Comparison of ENCODE assay signal across 9 mouse cellular contexts in the genomic region with DNA sequence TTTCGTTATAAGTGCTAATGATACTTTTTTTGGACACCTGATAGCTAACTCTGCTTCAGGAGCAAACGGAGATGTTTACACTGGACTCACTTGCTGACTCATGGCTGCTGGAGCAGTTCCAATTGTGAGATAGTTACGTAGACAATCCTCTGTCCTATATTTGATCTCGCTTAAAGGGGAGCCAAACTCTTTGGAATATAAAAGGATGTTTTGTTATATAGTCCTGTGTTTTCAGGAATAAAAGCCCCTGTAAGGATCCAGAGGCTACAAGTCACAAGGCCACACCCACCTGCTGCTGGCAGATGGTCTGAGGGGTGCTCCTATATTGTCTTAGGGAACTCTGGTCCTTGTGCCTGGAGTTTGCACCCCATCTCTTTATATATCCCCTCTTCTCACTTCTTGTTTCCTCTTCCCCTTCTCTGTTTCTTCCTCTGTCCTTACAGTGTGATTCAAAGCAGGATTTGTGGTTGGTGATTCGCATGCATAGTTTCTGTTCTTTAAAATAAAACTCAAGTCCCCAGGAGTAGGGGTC.
DNase-seq lines count a peak whose midpoint lies in the region; ATAC-seq and TF ChIP-seq lines count a peak whose summit lies in the region.
"Had no signal": no experiment of that assay in that cellular context is flagged by ENCODE, and none has a peak within 500 bp of the region (broad histone marks: within the 10 kb centered on the region; RNA-seq: fewer than 3 reads in every experiment).

No protein-coding gene starts in this region.

- H3K9ac ChIP-seq in kidney, postnatal 0 days (ENCODE audit: low read depth, low read length): no peak overlapping the region
- H3K9ac ChIP-seq: neural tube, embryonic 13.5 days had no signal

- ATAC-seq in kidney, postnatal 0 days (replicated peaks; ENCODE audit: low FRiP score, low read depth): no peak
- ATAC-seq in monocyte, adult 5-6 weeks (replicated peaks; ENCODE audit: insufficient number of reproducible peaks, low FRiP score, low TSS enrichment, poor library complexity, severe bottlenecking): peak; percentile 71

- H3K4me1 ChIP-seq in erythroblast, embryonic 14.5 days (ENCODE audit: control insufficient read depth): peaks cover 85% of the 10 kb centered on the region
- H3K4me1 ChIP-seq in kidney, postnatal 0 days (replicated peaks; ENCODE audit: insufficient read depth, low read length): no peaks in the 10 kb centered on the region

- no peaks in the 10 kb centered on the region for H3K9me3 ChIP-seq in erythroblast, embryonic 14.5 days (ENCODE audit: control insufficient read depth, low read length)
- H3K9me3 ChIP-seq in kidney, postnatal 0 days (replicated peaks; ENCODE audit: low read length): no peaks in the 10 kb centered on the region
- H3K9me3 ChIP-seq: neural tube, embryonic 13.5 days had no signal

- H3K36me3 ChIP-seq in erythroblast, embryonic 14.5 days (ENCODE audit: control insufficient read depth): peaks cover 34% of the 10 kb centered on the region
- no peaks in the 10 kb centered on the region for H3K36me3 ChIP-seq in kidney, postnatal 0 days (ENCODE audit: insufficient read depth, low read length)
- H3K36me3 ChIP-seq: neural tube, embryonic 13.5 days had no signal

- DNase-seq in right cerebral cortex, adult 18-20 months: peak; percentile 60
- DNase-seq in right cerebral cortex, postnatal 36 days (ENCODE audit: low spot score in 2 of 2): no peak
- DNase-seq in adrenal gland, postnatal 10 days: peak; percentile 79
- DNase-seq in kidney, postnatal 0 days (ENCODE audit: low spot score): peak; percentile 27
- DNase-seq in embryo, embryonic 9.5 days (ENCODE audit: extremely low spot score): no peak
- no peak for DNase-seq in layer of hippocampus, adult 9-10 months (ENCODE audit: low spot score)

- no peak for TF ChIP-seq CTCF in kidney, postnatal 0 days (IDR thresholded peaks at IDR 0.05; ENCODE audit: low read depth)

- H3K27me3 ChIP-seq in erythroblast, embryonic 14.5 days (ENCODE audit: control insufficient read depth): no peaks in the 10 kb centered on the region
- H3K27me3 ChIP-seq in kidney, postnatal 0 days (ENCODE audit: insufficient read depth, low read length): no peaks in the 10 kb centered on the region
- H3K27me3 ChIP-seq: neural tube, embryonic 13.5 days had no signal

- peak overlapping the region; percentile 41 for H3K4me3 ChIP-seq in erythroblast, embryonic 14.5 days (replicated peaks)
- H3K4me3 ChIP-seq in kidney, postnatal 0 days (replicated peaks; ENCODE audit: low read depth, low read length): no peak overlapping the region
- H3K4me3 ChIP-seq: neural tube, embryonic 13.5 days had no signal

- no peak overlapping the region for H3K27ac ChIP-seq in kidney, postnatal 0 days

- 42% methylated on average over 5 of the region's 5 CpGs for WGBS in kidney, postnatal 0 days

- H3K4me2 ChIP-seq in kidney, postnatal 0 days (ENCODE audit: low read length): no peak overlapping the region
- H3K4me2 ChIP-seq: neural tube, embryonic 13.5 days had no signal

Comparison
In these comparisons a context has a peak if more than half of its experiments do, and no peak if none do; other contexts are left out.
1. DNase-seq: peak in right cerebral cortex, adult 18-20 months (single experiment), adrenal gland, postnatal 10 days (single experiment) and kidney, postnatal 0 days (single experiment); none in right cerebral cortex, postnatal 36 days (0 of 2), embryo, embryonic 9.5 days (single experiment) and layer of hippocampus, adult 9-10 months (single experiment).